Mouse (Mus musculus) thymus, adult 2 months (tissue): ENCODE measurements around the gene Fam104a.

Experiments
- CTCF ChIP-seq: fragments of 200-500 bp; IDR thresholded peaks from 2 replicates; pipeline ENCODE4 v1.5.1; 2012; ENCODE audit warnings: mild to moderate bottlenecking, control low read depth, low read length, moderate library complexity, borderline replicate concordance; ENCODE audit not compliant: control insufficient read depth, poor library complexity, insufficient read depth; ENCODE audit errors: extremely low read depth
- POLR2A ChIP-seq: fragments of 200-500 bp; IDR thresholded peaks from 2 replicates; pipeline ENCODE4 v1.6.1; 2012; ENCODE audit warnings: mild to moderate bottlenecking, low read length, control low read depth, moderate library complexity; ENCODE audit not compliant: control insufficient read depth, poor library complexity, insufficient read depth; ENCODE audit errors: extremely low read depth

DNA sequence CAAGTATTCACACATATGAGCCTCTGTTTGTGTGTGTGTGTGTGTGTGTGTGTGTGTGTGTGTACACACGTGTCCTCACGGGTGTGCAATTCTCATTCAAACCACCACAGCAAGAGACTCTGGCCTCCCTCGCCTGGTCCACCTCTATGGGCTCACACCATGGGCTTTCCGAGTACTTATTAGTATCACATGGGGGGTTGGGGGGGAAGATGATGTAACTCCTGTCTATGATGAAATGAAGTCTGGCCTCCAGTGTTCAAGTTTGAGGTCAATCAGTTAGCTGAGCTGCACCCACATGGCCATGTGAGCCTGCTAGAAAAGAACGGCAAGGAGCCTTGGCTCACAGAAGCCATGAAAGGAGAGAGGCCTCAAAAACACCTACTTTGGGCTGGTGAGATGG lies 50.6 kb downstream of the Fam104a start:
- TF ChIP-seq CTCF (no peak), POLR2A (no peak)
